Mouse (Mus musculus): ENCODE results near the gene Eif4a2.
"Not testable (repeated sequence)": the region's sequence is repeated elsewhere in the genome, so short reads cannot be mapped to it uniquely, and the experiment has no call there.

GRCm38 (mm10) chr16:23077516-23077915, 29.7 kb upstream of the Eif4a2 start:
- not testable (repeated sequence) for TF ChIP-seq POLR2A (IDR thresholded peaks at IDR 0.05; ENCODE audit: borderline replicate concordance, extremely low read depth, low read depth, low read length); CTCF (IDR thresholded peaks at IDR 0.05; ENCODE audit: insufficient read depth, low read length)

All from lung, adult 2 months (tissue).